Mouse (Mus musculus) heart, embryonic 13.5 days (tissue): ENCODE measurements around the gene Mex3d. TPM values are rescaled to one million over a fixed set of nuclear protein-coding genes. Genes with fewer than 3 reads are reported as not detected.

Experiments used
- ATAC-seq: fragments of 200-750 bp; cut with Nextera tagmentation; 2 replicates; pipeline ENCODE4 v1.8.0; 2017; ENCODE audit warnings: moderate TSS enrichment; ENCODE audit not compliant: insufficient number of reproducible peaks, low FRiP score, low TSS enrichment; ENCODE audit errors: extremely low read depth
- H3K27ac ChIP-seq: fragments of 300-500 bp; sonication (generic); replicated peaks from 2 replicates; pipeline ENCODE4 v1.5.1; 2015; ENCODE audit warnings: moderate library complexity, mild to moderate bottlenecking, inconsistent platforms
- H3K27me3 ChIP-seq: fragments of 300-500 bp; sonication (generic); replicated peaks from 2 replicates; pipeline ENCODE4 v1.6.1; 2015; ENCODE audit warnings: mild to moderate bottlenecking, inconsistent platforms
- H3K36me3 ChIP-seq: fragments of 300-500 bp; sonication (generic); 2 replicates; pipeline ENCODE4 v1.6.1; 2015; ENCODE audit warnings: mild to moderate bottlenecking, inconsistent platforms
- H3K4me1 ChIP-seq: fragments of 300-500 bp; sonication (generic); 2 replicates; pipeline ENCODE4 v1.6.1; 2015; ENCODE audit warnings: inconsistent platforms
- H3K4me2 ChIP-seq: fragments of 300-500 bp; sonication (generic); 2 replicates; pipeline ENCODE4 v1.6.1; 2015; ENCODE audit warnings: inconsistent platforms, mild to moderate bottlenecking, moderate library complexity
- H3K4me3 ChIP-seq: fragments of 300-500 bp; sonication (generic); 2 replicates; pipeline ENCODE4 v1.5.1; 2015; ENCODE audit warnings: moderate library complexity, mild to moderate bottlenecking, inconsistent platforms
- H3K9ac ChIP-seq: fragments of 300-500 bp; sonication (generic); 2 replicates; pipeline ENCODE4 v1.6.1; 2015; ENCODE audit warnings: inconsistent platforms, mild to moderate bottlenecking, moderate library complexity
- H3K9me3 ChIP-seq: fragments of 300-500 bp; sonication (generic); 2 replicates; pipeline ENCODE4 v1.6.1; 2016; ENCODE audit warnings: inconsistent platforms
- WGBS: fragments of 180-500 bp; shearing (Covaris S2); methylation state at CpG from one replicate; pipeline ENCODE4 v1.1.7; 2015; ENCODE audit warnings: mixed read lengths; 5-methylcytosine and 5-hydroxymethylcytosine counted together
- polyA plus RNA-seq: library from polyadenylated mRNA; unstranded; fragments of >200 nt; fragmentation: Nextera tagmentation; extraction: Ambion mirVana; gene quantifications from 2 replicates; pipeline ENCODE4 v1.2.1, GENCODE M21; 2015

Mex3d gene
- polyA plus RNA-seq, 1 experiment from 2014 or later, result 4.5 TPM

- H3K9me3 ChIP-seq, result no peaks in the 10 kb centered on the region
- WGBS, result 27% methylated on average over 7 of the region's 7 CpGs
- H3K27ac ChIP-seq, result peak overlapping the region; percentile 88
- no peak for ATAC-seq
- H3K4me1 ChIP-seq, result peaks cover 48% of the 10 kb centered on the region
- peak overlapping the region; percentile 91 for H3K4me3 ChIP-seq
- H3K36me3 ChIP-seq, result peaks cover 53% of the 10 kb centered on the region
- H3K4me2 ChIP-seq, result peak overlapping the region; percentile 86
- H3K27me3 ChIP-seq, result no peaks in the 10 kb centered on the region
- H3K9ac ChIP-seq, result peak overlapping the region; percentile 99
Measured at GRCm38 (mm10) chr10:80385310-80385709, 2.1 kb downstream of the Mex3d start.

GRCm38 (mm10) chr10:80384709-80385108 lies 2.8 kb downstream of the Mex3d start:
- Histone ChIP-seq H3K9ac (peak overlapping the region; percentile 99), H3K27ac (no peak overlapping the region), H3K4me3 (peak overlapping the region; percentile 91), H3K9me3 (no peaks in the 10 kb centered on the region), H3K36me3 (peaks cover 52% of the 10 kb centered on the region), H3K27me3 (no peaks in the 10 kb centered on the region), H3K4me2 (peak overlapping the region; percentile 86), H3K4me1 (peaks cover 48% of the 10 kb centered on the region)
- ATAC-seq, result no peak
- 57% methylated on average over 7 of the region's 7 CpGs for WGBS

GRCm38 (mm10) chr10:80384115-80384639 lies 3.3 kb downstream of the Mex3d start:
- Histone ChIP-seq H3K4me3 (peak overlapping the region; percentile 91; the same call in 1 of the 2 replicates), H3K4me1 (peaks cover 48% of the 10 kb centered on the region), H3K27me3 (no peaks in the 10 kb centered on the region), H3K9me3 (no peaks in the 10 kb centered on the region), H3K27ac (no peak overlapping the region), H3K36me3 (peaks cover 54% of the 10 kb centered on the region), H3K9ac (peak overlapping the region; percentile 99), H3K4me2 (peak overlapping the region; percentile 86)
- 85% methylated on average over 4 of the region's 4 CpGs for WGBS
- ATAC-seq, result no peak

GRCm38 (mm10) chr10:80383431-80383830 lies 4.0 kb downstream of the Mex3d start:
- 65% methylated on average over 4 of the region's 4 CpGs for WGBS
- Histone ChIP-seq H3K27ac (no peak overlapping the region), H3K36me3 (peaks cover 54% of the 10 kb centered on the region), H3K4me1 (peaks cover 43% of the 10 kb centered on the region), H3K9ac (peak overlapping the region; percentile 99), H3K27me3 (no peaks in the 10 kb centered on the region), H3K9me3 (no peaks in the 10 kb centered on the region), H3K4me2 (peak overlapping the region; percentile 86; the same call in 1 of the 2 replicates), H3K4me3 (no peak overlapping the region)
- no peak for ATAC-seq

- Histone ChIP-seq H3K4me3 (no peak overlapping the region), H3K4me1 (peaks cover 37% of the 10 kb centered on the region), H3K36me3 (peaks cover 54% of the 10 kb centered on the region), H3K27me3 (no peaks in the 10 kb centered on the region), H3K4me2 (no peak overlapping the region), H3K27ac (no peak overlapping the region), H3K9ac (no peak overlapping the region), H3K9me3 (no peaks in the 10 kb centered on the region)
- 89% methylated on average over 7 of the region's 7 CpGs for WGBS
- no peak for ATAC-seq
Measured at GRCm38 (mm10) chr10:80382641-80383365, 4.7 kb downstream of the Mex3d start.

- Histone ChIP-seq H3K36me3 (peaks cover 31% of the 10 kb centered on the region), H3K27ac (no peak overlapping the region), H3K9ac (no peak overlapping the region), H3K4me2 (no peak overlapping the region), H3K27me3 (peaks cover 7% of the 10 kb centered on the region), H3K4me1 (no peaks in the 10 kb centered on the region), H3K4me3 (no peak overlapping the region), H3K9me3 (no peaks in the 10 kb centered on the region)
- no peak for ATAC-seq
- 37% methylated on average over 10 of the region's 10 CpGs for WGBS
Measured at GRCm38 (mm10) chr10:80377716-80378115, 9.7 kb downstream of the Mex3d start.

GRCm38 (mm10) chr10:80376160-80376559 lies 11.3 kb downstream of the Mex3d start:
- no peak overlapping the region for H3K9ac ChIP-seq
- peaks cover 5% of the 10 kb centered on the region; the same call in 1 of the 2 replicates for H3K4me1 ChIP-seq
- H3K4me3 ChIP-seq, result no peak overlapping the region
- peaks cover 13% of the 10 kb centered on the region for H3K27me3 ChIP-seq
- H3K9me3 ChIP-seq, result no peaks in the 10 kb centered on the region
- WGBS, result 2% methylated on average over 7 of the region's 7 CpGs
- H3K36me3 ChIP-seq, result peaks cover 16% of the 10 kb centered on the region
- no peak for ATAC-seq
- no peak overlapping the region for H3K27ac ChIP-seq
- H3K4me2 ChIP-seq, result no peak overlapping the region

- Histone ChIP-seq H3K9me3 (no peaks in the 10 kb centered on the region), H3K4me1 (peaks cover 5% of the 10 kb centered on the region; the same call in 1 of the 2 replicates), H3K27me3 (peaks cover 22% of the 10 kb centered on the region), H3K4me2 (no peak overlapping the region), H3K9ac (no peak overlapping the region), H3K4me3 (no peak overlapping the region), H3K27ac (no peak overlapping the region), H3K36me3 (no peaks in the 10 kb centered on the region)
- ATAC-seq, result no peak
- 17% methylated on average over 6 of the region's 6 CpGs for WGBS
Measured at GRCm38 (mm10) chr10:80374063-80374462, 13.4 kb downstream of the Mex3d start.

GRCm38 (mm10) chr10:80372706-80373105 lies 14.8 kb downstream of the Mex3d start:
- H3K4me2 ChIP-seq, result no peak overlapping the region
- H3K27me3 ChIP-seq, result peaks cover 25% of the 10 kb centered on the region
- H3K9ac ChIP-seq, result no peak overlapping the region
- no peak overlapping the region for H3K27ac ChIP-seq
- no peak overlapping the region for H3K4me3 ChIP-seq
- no peaks in the 10 kb centered on the region for H3K36me3 ChIP-seq
- 73% methylated on average over 6 of the region's 6 CpGs for WGBS
- no peak for ATAC-seq
- peaks cover 5% of the 10 kb centered on the region; the same call in 1 of the 2 replicates for H3K4me1 ChIP-seq
- H3K9me3 ChIP-seq, result no peaks in the 10 kb centered on the region

- H3K4me3 ChIP-seq, result 0 out of 2 replicates have a peak overlapping the region, but pooled peaks have one; percentile 38
- H3K27ac ChIP-seq, result no peak overlapping the region
- 50% methylated on average over 9 of the region's 9 CpGs for WGBS
- peak overlapping the region; percentile 46 for H3K4me2 ChIP-seq
- peaks cover 33% of the 10 kb centered on the region for H3K27me3 ChIP-seq
- no peak for ATAC-seq
- no peaks in the 10 kb centered on the region for H3K36me3 ChIP-seq
- peaks cover 5% of the 10 kb centered on the region; the same call in 1 of the 2 replicates for H3K4me1 ChIP-seq
- H3K9me3 ChIP-seq, result no peaks in the 10 kb centered on the region
- H3K9ac ChIP-seq, result no peak overlapping the region
Measured at GRCm38 (mm10) chr10:80371983-80372382, 15.5 kb downstream of the Mex3d start.

- Histone ChIP-seq H3K9me3 (no peaks in the 10 kb centered on the region), H3K4me2 (peak overlapping the region; percentile 46), H3K9ac (peak overlapping the region; percentile 61; the same call in 1 of the 2 replicates), H3K27ac (no peak overlapping the region), H3K36me3 (no peaks in the 10 kb centered on the region), H3K27me3 (peaks cover 38% of the 10 kb centered on the region), H3K4me1 (peaks cover 5% of the 10 kb centered on the region; the same call in 1 of the 2 replicates), H3K4me3 (peak overlapping the region; percentile 38)
- 3% methylated on average over 12 of the region's 12 CpGs for WGBS
- no peak for ATAC-seq
Measured at GRCm38 (mm10) chr10:80371411-80371966, 16.0 kb downstream of the Mex3d start.
